Mouse (Mus musculus) heart, embryonic 14.5 days (tissue): ENCODE measurements around the gene Plb1. TPM values are rescaled to one million over a fixed set of nuclear protein-coding genes. Genes with fewer than 3 reads are reported as not detected.

Experiments
- ATAC-seq: fragments of 200-750 bp; cut with Nextera tagmentation; 2 replicates; pipeline ENCODE4 v1.8.0; 2017; ENCODE audit warnings: low read depth, moderate TSS enrichment; ENCODE audit not compliant: insufficient number of reproducible peaks, insufficient read depth, low FRiP score
- H3K27ac ChIP-seq, 2 experiments: fragments of 200-500 bp in 1 of 2; fragments of 300-500 bp in 1 of 2; sonication (generic) in 1 of 2; replicated peaks in 1 of 2; 2 replicates each; pipeline ENCODE4 v1.5.1; 2012 to 2014; ENCODE audit warnings: low read depth in 2 of 2, low read length in 2 of 2, control low read depth in 1 of 2, mild to moderate bottlenecking in 1 of 2, mixed read lengths in 1 of 2; ENCODE audit not compliant: control insufficient read depth in 1 of 2, insufficient read depth in 1 of 2
- H3K27me3 ChIP-seq: fragments of 300-500 bp; sonication (generic); 2 replicates; pipeline ENCODE4 v1.6.1; 2014; ENCODE audit warnings: mild to moderate bottlenecking, low read length, control low read depth; ENCODE audit not compliant: control insufficient read depth, insufficient read depth
- H3K36me3 ChIP-seq: fragments of 300-500 bp; sonication (generic); 2 replicates; pipeline ENCODE4 v1.6.1; 2014; ENCODE audit warnings: mild to moderate bottlenecking, control low read depth, low read length, mixed read lengths; ENCODE audit not compliant: control insufficient read depth, insufficient read depth
- H3K4me1 ChIP-seq, 2 experiments: fragments of 200-500 bp in 1 of 2; fragments of 300-500 bp in 1 of 2; sonication (generic) in 1 of 2; 2 replicates each; pipeline ENCODE4 v1.6.1; 2012 to 2014; ENCODE audit warnings: low read length in 2 of 2, control low read depth in 1 of 2, mixed read lengths in 1 of 2; ENCODE audit not compliant: control insufficient read depth in 2 of 2, insufficient read depth in 2 of 2
- H3K4me2 ChIP-seq: fragments of 300-500 bp; sonication (generic); 2 replicates; pipeline ENCODE4 v1.6.1; 2014; ENCODE audit warnings: mild to moderate bottlenecking, low read length
- H3K4me3 ChIP-seq, 2 experiments: fragments of 200-500 bp in 1 of 2; fragments of 300-500 bp in 1 of 2; sonication (generic) in 1 of 2; 2 replicates each; pipeline ENCODE4 v1.5.1; 2012 to 2014; ENCODE audit warnings: low read length in 2 of 2, mild to moderate bottlenecking in 2 of 2, control low read depth in 1 of 2, low read depth in 1 of 2, moderate library complexity in 1 of 2; ENCODE audit not compliant: control insufficient read depth in 1 of 2, insufficient read depth in 1 of 2
- H3K9ac ChIP-seq: fragments of 300-500 bp; sonication (generic); 2 replicates; pipeline ENCODE4 v1.6.1; 2014; ENCODE audit warnings: mild to moderate bottlenecking, low read length
- H3K9me3 ChIP-seq: fragments of 300-500 bp; sonication (generic); 2 replicates; pipeline ENCODE4 v1.6.1; 2016; ENCODE audit warnings: low read length, control low read depth; ENCODE audit not compliant: control insufficient read depth
- WGBS: fragments of 180-500 bp; shearing (Covaris S2); extraction: QIAGEN DNeasy Blood & Tissue Kit; methylation state at CpG from one replicate; pipeline ENCODE4 v1.1.7; 2014; 5-methylcytosine and 5-hydroxymethylcytosine counted together
- polyA plus RNA-seq: library from polyadenylated mRNA; unstranded; fragments of >200 nt; fragmentation: Nextera tagmentation; extraction: Ambion mirVana; gene quantifications from 2 replicates; pipeline ENCODE4 v1.2.1, GENCODE M21; 2014

Plb1 gene
- polyA plus RNA-seq, 1 experiment from 2014 or later, result 3.2 TPM

DNA sequence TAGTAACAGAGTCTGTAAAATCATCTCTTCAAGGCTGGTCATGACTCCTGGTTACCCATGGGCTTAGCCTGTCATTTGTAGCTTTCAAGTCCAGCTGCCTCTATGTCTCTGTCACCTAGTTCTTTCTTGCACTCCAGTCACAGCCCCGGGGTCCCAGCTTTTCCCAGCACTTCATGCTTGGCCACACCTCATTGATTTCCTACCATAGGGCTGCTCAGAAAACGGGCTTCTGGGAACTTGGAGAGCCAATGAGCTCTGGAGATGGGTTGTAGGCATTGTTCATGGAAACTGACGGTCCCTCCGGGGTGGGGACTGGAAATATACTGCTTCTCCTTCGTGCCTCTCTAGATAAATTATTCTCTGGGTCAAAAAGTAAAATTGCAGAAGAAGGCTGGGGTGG lies 28.2 kb downstream of the Plb1 start:
- no peaks in the 10 kb centered on the region for H3K9me3 ChIP-seq
- H3K4me2 ChIP-seq, result no peak overlapping the region
- ATAC-seq, result no peak
- no peaks in the 10 kb centered on the region for H3K27me3 ChIP-seq
- no peak overlapping the region for H3K27ac ChIP-seq
- H3K4me1 ChIP-seq, result no peaks in the 10 kb centered on the region
- no peaks in the 10 kb centered on the region for H3K36me3 ChIP-seq
- H3K4me3 ChIP-seq, result no peak overlapping the region
- WGBS, result 66% methylated on average over 5 of the region's 5 CpGs
- no peak overlapping the region for H3K9ac ChIP-seq

DNA sequence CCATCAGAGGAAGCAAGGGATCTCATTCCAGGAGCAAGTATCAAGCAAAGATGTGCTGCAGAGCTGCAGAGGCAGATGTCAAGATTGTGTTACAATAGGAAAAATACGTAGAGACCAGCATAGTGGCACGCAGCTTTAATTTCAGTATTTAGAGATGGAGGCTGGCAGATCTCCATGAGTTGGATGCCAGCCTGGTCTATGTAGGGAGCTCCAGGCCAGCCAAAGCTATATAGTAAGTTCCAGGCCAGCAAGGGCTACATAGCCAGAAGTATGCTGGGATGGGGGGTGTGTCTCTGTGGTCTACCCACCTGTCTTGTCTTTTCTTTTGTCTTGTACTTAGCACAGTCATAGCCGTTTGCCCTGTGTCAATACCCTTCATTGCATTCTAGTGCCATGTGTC lies 28.7 kb downstream of the Plb1 start:
- no peak overlapping the region for H3K4me3 ChIP-seq
- ATAC-seq, result no peak
- no peak overlapping the region for H3K9ac ChIP-seq
- H3K36me3 ChIP-seq, result no peaks in the 10 kb centered on the region
- no peaks in the 10 kb centered on the region for H3K4me1 ChIP-seq
- H3K4me2 ChIP-seq, result no peak overlapping the region
- H3K9me3 ChIP-seq, result no peaks in the 10 kb centered on the region
- no peaks in the 10 kb centered on the region for H3K27me3 ChIP-seq
- H3K27ac ChIP-seq, result no peak overlapping the region
- 77% methylated on average over 3 of the region's 3 CpGs for WGBS

DNA sequence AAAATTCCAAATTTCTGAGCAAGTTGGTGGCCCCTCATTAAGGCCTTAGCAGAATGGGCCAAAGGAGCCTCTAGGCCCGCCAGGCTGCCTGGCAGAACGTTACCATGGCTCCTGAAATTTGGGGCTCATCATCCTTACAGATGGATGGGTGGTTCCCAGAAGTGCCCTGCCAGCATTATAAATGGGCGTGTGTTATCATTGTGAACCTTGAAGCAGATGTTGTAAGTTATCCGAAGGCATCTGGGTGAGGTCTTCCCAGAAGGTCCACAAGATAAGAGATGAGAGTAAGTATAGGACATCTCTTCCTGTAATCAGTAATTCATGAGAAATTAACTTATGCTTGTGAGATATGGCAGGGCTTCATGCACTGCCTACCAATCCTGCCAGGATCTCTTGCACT lies 30.0 kb downstream of the Plb1 start:
- Histone ChIP-seq H3K4me3 (no peak overlapping the region), H3K9ac (no peak overlapping the region), H3K4me2 (no peak overlapping the region), H3K9me3 (no peaks in the 10 kb centered on the region), H3K27me3 (no peaks in the 10 kb centered on the region), H3K4me1 (no peaks in the 10 kb centered on the region), H3K36me3 (no peaks in the 10 kb centered on the region), H3K27ac (no peak overlapping the region)
- no peak for ATAC-seq
- WGBS, result 81% methylated on average over 4 of the region's 4 CpGs

DNA sequence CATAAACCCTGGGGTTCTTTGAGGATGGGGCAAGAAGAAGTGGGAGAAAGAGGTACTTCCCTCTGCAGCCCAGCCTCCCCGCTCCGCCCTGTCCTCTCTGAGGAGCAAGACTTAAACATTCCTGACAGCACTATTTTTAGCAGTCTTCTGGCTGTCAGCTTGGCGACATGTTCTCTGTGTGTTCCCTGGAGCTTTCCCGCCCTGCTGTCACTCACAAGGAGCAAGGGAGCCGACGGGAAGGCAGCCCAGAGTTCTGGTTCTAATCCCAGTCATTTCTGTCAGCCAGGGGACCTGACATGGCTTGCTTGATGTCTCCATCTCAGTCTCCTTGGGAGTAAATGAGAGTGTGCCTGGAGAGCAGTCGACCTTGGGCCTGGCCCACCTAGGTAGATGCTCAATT lies 40.0 kb downstream of the Plb1 start:
- H3K4me3 ChIP-seq, result no peak overlapping the region
- no peaks in the 10 kb centered on the region for H3K9me3 ChIP-seq
- 9% methylated on average over 7 of the region's 7 CpGs for WGBS
- H3K27me3 ChIP-seq, result no peaks in the 10 kb centered on the region
- peak overlapping the region; percentile 65 to 76 for H3K27ac ChIP-seq
- H3K36me3 ChIP-seq, result no peaks in the 10 kb centered on the region
- H3K4me2 ChIP-seq, result peak overlapping the region; percentile 37
- H3K9ac ChIP-seq, result peak overlapping the region; percentile 31; the same call in 1 of the 2 replicates
- peak; percentile 59 for ATAC-seq
- peaks cover 9 to 18% of the 10 kb centered on the region in 2 experiments for H3K4me1 ChIP-seq

DNA sequence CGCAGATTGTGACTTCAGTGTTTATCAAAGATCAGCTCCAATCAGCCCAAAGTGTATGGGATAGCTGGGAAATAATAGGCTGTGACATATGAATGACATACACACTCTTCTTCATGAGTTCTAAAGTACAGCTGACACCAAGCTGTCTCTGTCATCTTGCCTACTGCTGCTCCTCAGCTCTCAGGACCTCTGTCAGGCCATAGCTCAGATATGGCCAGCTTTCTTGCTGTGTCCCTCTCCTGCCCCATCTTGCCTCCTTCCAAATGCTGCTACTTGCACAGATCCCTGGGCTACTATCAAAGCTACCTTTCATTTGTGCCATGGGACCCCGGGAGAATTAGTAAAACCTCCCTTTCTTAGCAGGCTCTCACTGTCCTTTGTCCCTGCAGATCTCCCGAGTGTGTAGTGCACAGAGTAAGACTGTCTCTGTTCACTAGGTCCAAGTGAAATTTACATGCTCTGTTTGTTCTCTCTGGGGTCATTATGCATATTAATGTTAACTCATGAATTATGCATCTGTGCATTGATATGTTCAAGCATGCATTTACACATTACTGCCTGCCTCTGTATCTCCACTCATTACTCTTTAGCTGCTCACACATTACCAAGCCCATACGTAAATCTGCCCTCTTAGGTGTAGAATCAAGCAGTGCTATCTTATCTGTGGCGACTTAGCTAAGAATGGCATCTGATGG lies 45.6 kb downstream of the Plb1 start:
- Histone ChIP-seq H3K4me1 (peaks cover 5 to 9% of the 10 kb centered on the region in 2 experiments), H3K27ac (no peak overlapping the region), H3K27me3 (no peaks in the 10 kb centered on the region), H3K4me3 (no peak overlapping the region), H3K9ac (no peak overlapping the region), H3K36me3 (no peaks in the 10 kb centered on the region), H3K4me2 (no peak overlapping the region), H3K9me3 (no peaks in the 10 kb centered on the region)
- 60% methylated on average over 5 of the region's 5 CpGs for WGBS
- ATAC-seq, result no peak

DNA sequence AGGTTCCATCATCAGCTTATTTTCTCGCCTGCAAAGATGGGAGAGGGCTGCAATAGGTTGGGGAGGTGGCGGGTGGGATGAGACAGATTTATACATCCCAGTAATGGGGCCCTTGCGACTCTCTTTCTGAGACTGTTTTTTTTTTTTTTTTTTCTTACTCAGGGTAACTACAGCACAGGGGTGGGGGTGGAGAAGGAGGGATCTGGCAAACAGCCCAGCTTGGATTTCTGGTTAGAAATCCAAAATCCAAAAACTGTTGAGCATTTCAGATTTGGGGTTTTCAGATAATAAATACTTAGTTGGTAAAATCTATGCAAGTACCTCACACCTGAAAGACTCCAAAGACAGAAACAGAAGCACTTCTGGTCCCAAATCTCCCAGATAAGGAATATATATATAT lies 47.6 kb downstream of the Plb1 start:
- Histone ChIP-seq H3K4me2 (no peak overlapping the region), H3K9me3 (no peaks in the 10 kb centered on the region), H3K4me1 (peaks cover 5 to 6% of the 10 kb centered on the region in 2 experiments; a peak in 3 of 4 replicates), H3K27me3 (no peaks in the 10 kb centered on the region), H3K36me3 (no peaks in the 10 kb centered on the region), H3K9ac (no peak overlapping the region), H3K4me3 (no peak overlapping the region), H3K27ac (no peak overlapping the region)
- WGBS, result 65% methylated on average over 3 of the region's 3 CpGs
- ATAC-seq, result no peak

DNA sequence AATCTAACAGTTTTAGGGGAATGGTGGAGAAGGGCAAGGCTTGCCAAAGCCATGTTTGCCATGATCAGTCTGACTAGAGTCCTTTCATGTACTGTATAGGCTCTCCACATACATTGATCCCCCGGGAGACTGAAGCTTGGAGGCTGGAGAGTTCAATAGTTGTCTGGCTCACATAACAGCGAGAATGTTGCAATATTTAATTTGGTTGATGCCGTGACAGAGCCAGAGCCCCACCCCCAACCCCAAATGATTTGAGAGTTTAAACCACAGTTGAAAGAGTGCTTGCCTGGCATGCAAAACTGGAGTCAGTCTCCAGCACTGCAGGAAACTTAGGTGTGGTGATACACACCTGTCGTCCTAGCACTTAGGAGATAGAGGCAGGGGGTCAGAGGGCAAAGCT lies 49.8 kb downstream of the Plb1 start:
- WGBS, result 68% methylated on average over 4 of the region's 4 CpGs
- ATAC-seq, result no peak

DNA sequence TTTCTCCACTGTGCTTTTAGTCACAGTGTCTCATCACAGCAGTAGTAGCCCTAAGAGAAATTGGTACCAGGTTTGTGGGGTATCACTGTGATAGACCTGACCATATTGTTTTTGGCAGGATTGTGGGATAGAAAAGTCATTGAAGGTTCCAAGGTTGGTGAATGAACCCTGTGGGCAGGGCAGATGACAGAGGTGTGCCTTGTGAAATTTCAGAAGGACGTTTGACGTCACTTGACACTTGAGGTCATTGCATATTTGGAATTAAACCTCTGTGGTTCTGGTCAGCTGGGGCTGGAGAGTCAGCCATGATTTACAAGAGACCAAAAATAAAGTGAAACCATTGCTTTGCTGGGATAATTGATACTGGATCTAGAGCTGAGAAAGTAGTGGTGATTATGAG lies 50.9 kb downstream of the Plb1 start:
- Histone ChIP-seq H3K4me2 (no peak overlapping the region), H3K9me3 (no peaks in the 10 kb centered on the region), H3K9ac (no peak overlapping the region), H3K4me3 (no peak overlapping the region), H3K27ac (no peak overlapping the region), H3K36me3 (no peaks in the 10 kb centered on the region), H3K4me1 (peaks cover 5 to 6% of the 10 kb centered on the region in 2 experiments; a peak in 3 of 4 replicates), H3K27me3 (no peaks in the 10 kb centered on the region)
- no peak for ATAC-seq
- WGBS, result 80% methylated on average over 2 of the region's 2 CpGs

More for the DNA sequence above, 49.8 kb downstream of the Plb1 start:
- peaks cover 5 to 6% of the 10 kb centered on the region in 2 experiments; a peak in 3 of 4 replicates for H3K4me1 ChIP-seq
- H3K4me2 ChIP-seq, result no peak overlapping the region
- H3K4me3 ChIP-seq, result no peak overlapping the region
- H3K36me3 ChIP-seq, result no peaks in the 10 kb centered on the region
- H3K27ac ChIP-seq, result no peak overlapping the region
- no peak overlapping the region for H3K9ac ChIP-seq
- no peaks in the 10 kb centered on the region for H3K9me3 ChIP-seq
- H3K27me3 ChIP-seq, result no peaks in the 10 kb centered on the region
